Mouse (Mus musculus) frontal cortex, adult 2 months (tissue): Measurements from ENCODE around the gene Gm12216. TPM values are rescaled to one million over a fixed set of nuclear protein-coding genes. Genes with fewer than 3 reads are reported as not detected.

Experiments used
- DNase-seq, 2 experiments: peaks; one replicate each; pipeline ENCODE4 v3.0.0; 2022; ENCODE audit warnings: low spot score in 1 of 2; ENCODE audit errors: extremely low spot score in 1 of 2
- polyA plus RNA-seq: library from polyadenylated mRNA; depleted of rRNA; stranded (reverse); fragments of >200 nt; gene quantifications from 2 replicates; pipeline ENCODE4 v1.2.3, GENCODE M21; 2012; rRNA removed

Gm12216 gene
- polyA plus RNA-seq, 1 experiment: 3.2 TPM

- no peak for DNase-seq
Observed at GRCm38 (mm10) chr11:53755011-53755595, 104.0 kb downstream of the Gm12216 start.

DNA sequence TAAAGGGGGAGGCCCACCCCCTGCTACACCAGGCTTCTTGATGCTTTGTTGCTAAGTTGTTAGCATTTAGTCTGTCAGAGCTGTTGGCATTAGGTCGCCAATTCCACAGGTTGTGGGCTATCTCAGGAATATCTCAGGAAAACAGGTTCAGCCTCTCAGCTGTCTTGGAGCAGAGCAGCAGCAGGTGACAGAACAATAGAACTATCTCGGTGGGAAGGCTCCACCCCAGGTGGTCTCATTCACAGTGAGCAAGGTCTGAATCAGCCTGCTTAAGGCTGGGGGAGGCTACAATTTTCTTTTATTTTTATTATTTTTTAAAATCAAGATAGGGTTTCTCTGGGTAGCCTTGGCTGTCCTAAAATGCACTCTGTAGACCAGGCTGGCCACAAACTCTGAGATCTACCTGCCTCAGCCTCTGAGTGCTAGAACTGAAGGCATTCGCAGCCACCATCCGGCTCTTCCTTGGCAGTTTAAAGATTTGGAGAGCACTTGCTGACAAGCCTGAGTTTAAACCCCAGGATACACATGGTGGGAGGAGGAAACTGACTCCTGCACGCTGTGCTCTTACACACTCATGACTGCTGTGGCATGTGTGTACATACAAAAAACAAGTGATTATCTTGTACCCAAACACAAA is 109.2 kb downstream of the Gm12216 start:
- no peak for DNase-seq

GRCm38 (mm10) chr11:53749306-53749705 is 109.8 kb downstream of the Gm12216 start:
- DNase-seq: peak in 1 of 2 experiments; percentile 22

DNA sequence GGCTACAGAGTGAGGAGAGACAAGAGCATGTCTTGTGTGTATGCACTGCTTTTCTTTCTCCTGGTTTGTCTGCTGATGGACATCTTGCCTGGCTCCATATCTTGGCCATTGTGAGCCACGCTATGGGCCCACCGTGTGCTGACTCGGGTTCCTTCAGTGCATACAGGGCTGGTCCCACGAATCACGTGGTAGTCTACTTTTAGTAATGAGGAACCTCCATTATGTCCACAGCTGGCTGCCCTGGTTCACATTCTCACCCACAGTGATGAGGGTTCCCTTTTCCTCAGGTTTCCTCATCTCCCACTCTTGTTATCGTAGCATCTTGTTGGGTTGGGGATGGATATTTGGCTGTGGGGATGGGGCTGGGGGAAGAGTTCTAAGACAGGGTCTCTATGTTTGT is 110.4 kb downstream of the Gm12216 start:
- DNase-seq: no peak

- DNase-seq: no peak
Observed at GRCm38 (mm10) chr11:53747985-53748384, 111.1 kb downstream of the Gm12216 start.

DNA sequence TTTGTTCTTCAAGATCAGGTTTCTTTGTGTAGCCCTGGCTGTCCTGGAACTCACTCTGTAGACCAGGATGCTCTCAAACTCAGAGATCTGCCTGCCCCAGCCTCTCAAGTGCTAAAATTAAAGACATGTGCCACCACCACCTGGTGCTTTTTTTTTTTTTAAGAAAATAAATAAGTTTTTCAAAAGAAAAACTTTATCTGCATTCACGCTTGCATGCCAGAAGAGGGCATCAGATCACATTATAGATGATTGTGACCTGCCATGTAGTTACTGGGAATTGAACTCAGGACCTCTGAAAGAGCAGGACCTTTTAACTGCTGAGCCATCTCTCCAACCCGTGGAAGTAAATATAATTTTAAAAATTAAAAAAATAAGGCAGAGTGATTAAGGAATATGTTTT is 113.8 kb downstream of the Gm12216 start:
- DNase-seq: no peak

DNA sequence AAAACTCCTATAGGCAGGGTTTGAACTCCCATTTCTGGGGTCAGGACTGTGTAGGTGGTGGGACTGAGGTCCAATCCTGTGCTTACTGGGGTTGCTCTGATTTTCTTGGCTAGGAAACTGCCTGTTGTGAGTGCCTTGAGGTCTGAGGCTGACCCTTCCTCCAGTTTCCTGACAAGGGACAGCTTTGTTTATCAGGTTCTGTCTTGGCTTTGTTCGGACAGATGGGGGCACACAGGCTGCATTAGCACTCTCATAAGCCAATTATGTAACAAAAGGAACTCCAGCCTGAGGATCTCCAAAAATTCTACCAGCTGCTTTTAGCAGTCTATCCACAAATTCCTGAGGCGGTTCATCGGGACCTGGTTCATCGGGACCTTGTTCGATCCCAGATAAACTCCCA is 116.7 kb downstream of the Gm12216 start:
- no peak for DNase-seq

DNA sequence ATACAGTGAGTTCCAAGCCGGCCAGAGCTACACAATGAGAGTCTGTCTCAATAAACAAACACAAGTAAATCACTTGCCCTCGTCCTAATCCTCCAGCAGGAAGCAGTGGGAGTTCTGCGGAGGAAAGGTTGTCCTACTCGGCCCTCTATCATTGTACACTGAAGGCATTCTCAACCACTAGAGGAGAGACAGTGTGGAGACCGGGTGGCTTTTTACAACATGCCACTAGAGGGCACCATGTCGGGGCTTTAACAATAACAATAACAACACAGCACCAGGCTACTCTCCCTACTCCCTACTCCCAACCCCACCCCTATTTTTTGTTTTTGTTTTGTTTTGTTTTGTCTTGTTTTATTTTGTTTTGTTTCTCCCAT is 121.5 kb downstream of the Gm12216 start:
- DNase-seq: peak in 1 of 2 experiments; percentile 75

GRCm38 (mm10) chr11:53736771-53737572 is 122.1 kb downstream of the Gm12216 start:
- DNase-seq: peak; percentile 55 to 85

DNA sequence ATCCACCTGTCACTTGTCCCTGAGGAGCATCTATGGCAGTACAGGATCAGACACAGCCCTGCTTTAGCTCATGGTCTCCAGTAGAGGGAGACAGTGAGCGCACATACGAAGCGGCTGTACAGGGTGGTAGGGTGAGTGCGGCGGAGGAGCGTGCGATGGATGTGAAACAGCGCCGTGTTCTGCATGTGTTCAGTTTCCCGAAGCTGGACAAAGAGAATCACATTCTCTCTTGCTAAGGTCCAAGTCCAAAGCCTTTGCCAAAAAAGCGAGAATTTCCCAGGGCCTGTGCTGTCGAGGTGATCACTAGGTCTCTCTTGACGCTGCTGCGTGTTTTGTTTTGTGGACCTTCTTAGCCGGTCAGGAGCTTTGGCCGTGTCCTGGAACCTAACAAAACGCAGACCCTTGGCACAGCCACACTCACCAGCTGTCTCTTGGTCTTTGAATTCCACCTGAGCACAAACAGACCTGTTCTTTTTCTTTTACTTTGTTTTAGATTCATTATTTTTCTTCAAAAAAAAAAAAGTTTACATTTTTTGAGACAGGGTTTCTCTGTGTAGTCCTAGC is 123.3 kb downstream of the Gm12216 start:
- DNase-seq: peak in 1 of 2 experiments; percentile 80

- DNase-seq: no peak
Observed at GRCm38 (mm10) chr11:53734970-53735681, 123.9 kb downstream of the Gm12216 start.

- DNase-seq: no peak
Observed at GRCm38 (mm10) chr11:53734431-53734830, 124.6 kb downstream of the Gm12216 start.

DNA sequence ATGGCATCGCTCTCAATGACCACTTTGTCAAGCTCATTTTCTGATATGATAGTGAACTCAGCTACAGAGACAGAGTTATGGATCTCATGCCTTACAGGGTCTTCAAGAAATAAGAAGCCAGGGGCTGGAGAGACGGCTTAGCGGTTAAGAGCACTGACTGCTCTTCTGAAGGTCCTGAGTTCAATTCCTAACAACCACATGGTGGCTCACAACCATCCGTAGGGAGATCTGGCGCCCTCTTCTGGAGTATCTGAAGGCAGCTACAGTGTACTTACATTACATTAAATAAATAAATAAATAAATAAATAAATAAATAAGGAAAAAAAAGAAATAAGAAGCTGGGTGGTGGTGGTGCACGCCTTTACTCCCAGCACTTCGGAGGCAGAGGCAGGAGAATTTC is 125.2 kb downstream of the Gm12216 start:
- DNase-seq: no peak

Other genes starting within 250 kb of the Gm12216 start
- gene Il4, start 240.6 kb downstream of the Gm12216 start, polyA plus RNA-seq: not detected in 2 replicates
- gene Il13, start 224.6 kb downstream of the Gm12216 start, polyA plus RNA-seq: not detected in 2 replicates
- gene Rad50, start 151.9 kb downstream of the Gm12216 start, polyA plus RNA-seq: 6.9 and 7.1 TPM in 2 replicates
- gene Il5, start 138.5 kb downstream of the Gm12216 start, polyA plus RNA-seq: 0.21 and 0.44 TPM in 2 replicates
- gene Irf1, start 89.2 kb downstream of the Gm12216 start, polyA plus RNA-seq: 11.8 and 14.1 TPM in 2 replicates
- gene Gm17334, start 86.1 kb downstream of the Gm12216 start, polyA plus RNA-seq: 0.64 and 1.3 TPM in 2 replicates
- 15.2 and 15.8 TPM in 2 replicates for gene Slc22a5, start 32.4 kb upstream of the Gm12216 start, polyA plus RNA-seq
- 2.6 TPM in 2 replicates for gene Slc22a21, start 121.1 kb upstream of the Gm12216 start, polyA plus RNA-seq
- gene Slc22a4, start 168.8 kb upstream of the Gm12216 start, polyA plus RNA-seq: 6.6 and 8.9 TPM in 2 replicates
- gene Pdlim4, start 209.8 kb upstream of the Gm12216 start, polyA plus RNA-seq: 22.6 and 24.7 TPM in 2 replicates
- gene P4ha2, start 240.8 kb upstream of the Gm12216 start, polyA plus RNA-seq: 20.5 and 27.1 TPM in 2 replicates